Comparison of ENCODE assay signal across 8 mouse cellular contexts in the genomic region with DNA sequence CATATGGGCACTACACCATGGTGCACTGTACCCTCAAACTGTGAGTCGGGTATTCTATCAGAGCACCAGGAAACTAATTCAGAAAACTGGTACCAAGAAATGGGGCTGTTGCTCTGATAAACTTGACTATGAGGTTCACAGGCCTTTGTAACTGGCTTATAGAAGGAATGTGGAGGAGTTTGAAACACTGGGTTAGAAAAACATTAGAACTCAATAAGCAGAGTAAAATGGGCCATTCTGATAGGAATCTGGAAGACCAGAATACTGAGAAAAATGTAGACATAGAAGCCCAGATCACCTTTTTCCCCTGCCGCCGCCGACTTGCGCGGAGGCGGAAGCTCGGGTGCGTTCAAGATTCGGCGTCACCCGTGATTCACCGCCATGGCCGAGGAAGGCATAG. TPM values are rescaled to one million over a fixed set of nuclear protein-coding genes. Genes with fewer than 3 reads are reported as not detected.
DNase-seq lines count a peak whose midpoint lies in the region; ATAC-seq and TF ChIP-seq lines count a peak whose summit lies in the region.

A gene (plus strand): TSS at position 301 of the 400 bp plus-strand sequence.

- H3K79me2 ChIP-seq in C2C12 (ENCODE audit: control insufficient read depth, insufficient read depth): peaks cover 73% of the 10 kb centered on the region

- H3K9me3 ChIP-seq in hindbrain, embryonic 11.5 days (ENCODE audit: control insufficient read depth, low read length): no peaks in the 10 kb centered on the region
- no peaks in the 10 kb centered on the region for H3K9me3 ChIP-seq in hindbrain, embryonic 12.5 days (replicated peaks)
- H3K9me3 ChIP-seq in hindbrain, postnatal 0 days (ENCODE audit: low read length): no peaks in the 10 kb centered on the region

- 98% methylated on average over 7 of the region's 14 CpGs for WGBS in hindbrain, embryonic 11.5 days
- WGBS in hindbrain, embryonic 12.5 days: 98% methylated on average over 10 of the region's 14 CpGs
- WGBS in hindbrain, postnatal 0 days: 97% methylated on average over 12 of the region's 14 CpGs

- H3K9ac ChIP-seq in hindbrain, embryonic 11.5 days (ENCODE audit: low read depth, low read length): no peak within 1 kb of the TSS
- H3K9ac ChIP-seq in hindbrain, embryonic 12.5 days: no peak within 1 kb of the TSS
- H3K9ac ChIP-seq in hindbrain, postnatal 0 days (replicated peaks; ENCODE audit: low read length): no peak within 1 kb of the TSS

- TF ChIP-seq POLR2A in bone marrow macrophage, adult 2 months (IDR thresholded peaks at IDR 0.05; ENCODE audit: borderline replicate concordance, low read depth, low read length): no peak

- no peak within 1 kb of the TSS for H3K4me3 ChIP-seq in hindbrain, embryonic 11.5 days (ENCODE audit: low read depth, low read length)
- H3K4me3 ChIP-seq in hindbrain, embryonic 12.5 days: no peak within 1 kb of the TSS
- no peak within 1 kb of the TSS for H3K4me3 ChIP-seq in C2C12 (ENCODE audit: insufficient read depth, poor library complexity, severe bottlenecking)
- no peak within 1 kb of the TSS for H3K4me3 ChIP-seq in bone marrow macrophage, adult 2 months (ENCODE audit: insufficient read depth, low read length)
- H3K4me3 ChIP-seq in hindbrain, postnatal 0 days (ENCODE audit: low read length): no peak within 1 kb of the TSS

- H3K79me3 ChIP-seq in C2C12 (ENCODE audit: low read depth): peaks cover 15% of the 10 kb centered on the region

- H3K4me1 ChIP-seq in hindbrain, embryonic 11.5 days (replicated peaks; ENCODE audit: control insufficient read depth, insufficient read depth, low read length): no peaks in the 10 kb centered on the region
- no peaks in the 10 kb centered on the region for H3K4me1 ChIP-seq in hindbrain, embryonic 12.5 days
- H3K4me1 ChIP-seq in bone marrow macrophage, adult 2 months (ENCODE audit: control insufficient read depth, insufficient read depth, low read length): no peaks in the 10 kb centered on the region
- no peaks in the 10 kb centered on the region for H3K4me1 ChIP-seq in hindbrain, postnatal 0 days (ENCODE audit: insufficient read depth, low read length)

- H3ac ChIP-seq in C2C12 (ENCODE audit: control insufficient read depth, insufficient read length, low read depth): no peak within 1 kb of the TSS

- H3K4me2 ChIP-seq in hindbrain, embryonic 11.5 days (replicated peaks; ENCODE audit: low read depth, low read length): no peak within 1 kb of the TSS
- no peak within 1 kb of the TSS for H3K4me2 ChIP-seq in hindbrain, embryonic 12.5 days (replicated peaks)
- H3K4me2 ChIP-seq in hindbrain, postnatal 0 days (ENCODE audit: low read depth, low read length): no peak within 1 kb of the TSS

- no peak for TF ChIP-seq CTCF in C2C12 (IDR thresholded peaks at IDR 0.05; ENCODE audit: control insufficient read depth, insufficient read depth, insufficient read length)
- no peak for TF ChIP-seq CTCF in bone marrow macrophage, adult 2 months (IDR thresholded peaks at IDR 0.05; ENCODE audit: low read depth, low read length)
- no peak for TF ChIP-seq CTCF in hindbrain, postnatal 0 days (IDR thresholded peaks at IDR 0.05; ENCODE audit: low read depth)

- H3K36me3 ChIP-seq in hindbrain, embryonic 11.5 days (ENCODE audit: control insufficient read depth, insufficient read depth, low read length): no peaks in the 10 kb centered on the region
- H3K36me3 ChIP-seq in hindbrain, embryonic 12.5 days: peaks cover 7% of the 10 kb centered on the region; the same call in 1 of the 2 replicates
- peaks cover 18% of the 10 kb centered on the region for H3K36me3 ChIP-seq in C2C12 (ENCODE audit: control insufficient read depth, insufficient read depth)
- H3K36me3 ChIP-seq in hindbrain, postnatal 0 days (ENCODE audit: insufficient read depth, low read length): 0 out of 2 replicates have a peak, but pooled peaks cover 7% of the 10 kb centered on the region

- H3K27me3 ChIP-seq in hindbrain, embryonic 11.5 days (ENCODE audit: control insufficient read depth, insufficient read depth, low read length): no peaks in the 10 kb centered on the region
- H3K27me3 ChIP-seq in hindbrain, embryonic 12.5 days: no peaks in the 10 kb centered on the region
- no peaks in the 10 kb centered on the region for H3K27me3 ChIP-seq in C2C12 (ENCODE audit: control insufficient read depth, insufficient read depth, insufficient read length)
- H3K27me3 ChIP-seq in hindbrain, postnatal 0 days (ENCODE audit: insufficient read depth, low read length): no peaks in the 10 kb centered on the region

- DNase-seq in hindbrain, embryonic 11.5 days (ENCODE audit: low spot score): no peak
- no peak for DNase-seq in hindbrain, postnatal 0 days (ENCODE audit: low spot score)
- no peak for DNase-seq in retina, postnatal 1 day
- no peak for DNase-seq in thymus, adult 18-20 months

- no peak within 1 kb of the TSS for H3K27ac ChIP-seq in hindbrain, embryonic 11.5 days (ENCODE audit: low read depth, low read length)
- H3K27ac ChIP-seq in hindbrain, embryonic 12.5 days: no peak within 1 kb of the TSS
- no peak within 1 kb of the TSS for H3K27ac ChIP-seq in bone marrow macrophage, adult 2 months (ENCODE audit: insufficient read depth, low read depth, low read length)
- no peak within 1 kb of the TSS for H3K27ac ChIP-seq in hindbrain, postnatal 0 days

- no peak for ATAC-seq in hindbrain, embryonic 11.5 days (ENCODE audit: low FRiP score)
- no peak for ATAC-seq in hindbrain, embryonic 12.5 days (ENCODE audit: low FRiP score)
- no peak for ATAC-seq in hindbrain, postnatal 0 days
- no peak for ATAC-seq in megakaryocyte, adult 5-6 weeks (ENCODE audit: poor library complexity, severe bottlenecking)

TF ChIP-seq in C2C12, 6 proteins besides CTCF, POLR2A, EP300 and RAD21:
- TF ChIP-seq FOSL1 (IDR thresholded peaks at IDR 0.05; ENCODE audit: insufficient read depth, low read length, poor library complexity, severe bottlenecking): no peak
- TF ChIP-seq MYOG (IDR thresholded peaks at IDR 0.05; ENCODE audit: control insufficient read depth, extremely low read depth, insufficient read length): no peak
- TF ChIP-seq CEBPB (IDR thresholded peaks at IDR 0.05; ENCODE audit: low read depth): no peak
- no peak for TF ChIP-seq MAX (IDR thresholded peaks at IDR 0.05)
- TF ChIP-seq MYOD1 (IDR thresholded peaks at IDR 0.05; ENCODE audit: control insufficient read depth, insufficient read length, low read depth): no peak
- no peak for TF ChIP-seq USF1 (IDR thresholded peaks at IDR 0.05; ENCODE audit: low read depth)

RNA-seq across cellular contexts. Expression of the gene that starts here (rescaled TPM):
- 14.9 and 16.3 TPM in 2 replicates for polyA plus RNA-seq in hindbrain, embryonic 11.5 days (2014; fragmentation: Nextera tagmentation; extraction: Ambion mirVana)
- 7.2 TPM in 1 of 2 replicates, not detected in the other for polyA plus RNA-seq in hindbrain, embryonic 12.5 days (2016; fragmentation: Nextera tagmentation; extraction: Ambion mirVana)
- 230 TPM for polyA plus RNA-seq in C2C12 (2012; fragmentation: generic; extraction: Trizol)
- 247 and 317 TPM in 2 replicates for polyA plus RNA-seq in bone marrow macrophage, adult 2 months (2012; ENCODE audit: insufficient read depth, insufficient read length, missing spikeins)
- total RNA-seq in hindbrain, postnatal 0 days (2014; rRNA removed): 47.7 and 63.1 TPM in 2 replicates
- 4.5 and 13.9 TPM in 2 replicates for polyA plus RNA-seq in hindbrain, postnatal 0 days (2015; fragmentation: Nextera tagmentation; extraction: Ambion mirVana)
- 585 and 699 TPM in 2 replicates for total RNA-seq in megakaryocyte, adult 5-6 weeks (2015)
- 550 and 766 TPM in 2 replicates for total RNA-seq in megakaryocyte, adult 5-6 weeks (2017)

Comparison
In these comparisons a context has a peak if more than half of its experiments do, and no peak if none do; other contexts are left out.
1. RNA of the gene that starts here (polyA plus RNA-seq): 247 to 317 TPM in bone marrow macrophage, adult 2 months and 230 TPM in C2C12 (single experiment); 14.9 to 16.3 TPM in hindbrain, embryonic 11.5 days, 4.5 to 13.9 TPM in hindbrain, postnatal 0 days and 7.2 TPM in hindbrain, embryonic 12.5 days; every median in the first group is over 10 times any median in the second.